Mouse (Mus musculus) olfactory bulb, adult 2 months (tissue): ENCODE measurements around the gene Atp8a2.

Experiments used
- CTCF ChIP-seq: fragments of 200-500 bp; IDR thresholded peaks from 2 replicates; pipeline ENCODE4 v1.5.1; 2012; ENCODE audit warnings: low read depth, mild to moderate bottlenecking, low read length, moderate library complexity; ENCODE audit not compliant: insufficient read depth
- POLR2A ChIP-seq: fragments of 200-500 bp; IDR thresholded peaks from 2 replicates; pipeline ENCODE4 v1.6.1; 2012; ENCODE audit warnings: mild to moderate bottlenecking, low read depth, low read length, moderate library complexity; ENCODE audit not compliant: insufficient read depth

DNA sequence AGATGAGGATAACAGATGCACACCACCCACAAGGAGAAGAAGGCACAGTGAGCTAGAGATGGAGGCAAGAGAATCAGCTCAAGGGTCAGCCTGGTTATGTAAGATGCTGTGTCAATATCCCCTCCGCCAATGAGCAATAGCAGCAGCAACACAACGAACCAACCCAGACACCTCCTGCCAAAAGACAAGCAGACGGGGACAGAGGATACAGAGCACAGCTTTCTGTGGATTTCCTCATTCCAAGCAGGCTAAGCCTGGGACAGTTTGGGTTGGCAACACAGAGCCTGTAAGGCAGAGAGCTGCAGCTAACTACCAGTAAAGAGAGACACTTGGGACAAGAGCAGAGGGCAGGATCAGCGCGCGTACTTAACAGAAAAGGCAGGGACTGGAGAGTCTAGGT, 504.8 kb downstream of the Atp8a2 start:
- no peak for TF ChIP-seq POLR2A
- TF ChIP-seq CTCF: no peak
